Mouse (Mus musculus): ENCODE data around the gene Glis1. TPM values are rescaled to one million over a fixed set of nuclear protein-coding genes. Genes with fewer than 3 reads are reported as not detected.

Gene Glis1
- polyA plus RNA-seq, 1 experiment from 2014 or later: 1.7 TPM

DNA sequence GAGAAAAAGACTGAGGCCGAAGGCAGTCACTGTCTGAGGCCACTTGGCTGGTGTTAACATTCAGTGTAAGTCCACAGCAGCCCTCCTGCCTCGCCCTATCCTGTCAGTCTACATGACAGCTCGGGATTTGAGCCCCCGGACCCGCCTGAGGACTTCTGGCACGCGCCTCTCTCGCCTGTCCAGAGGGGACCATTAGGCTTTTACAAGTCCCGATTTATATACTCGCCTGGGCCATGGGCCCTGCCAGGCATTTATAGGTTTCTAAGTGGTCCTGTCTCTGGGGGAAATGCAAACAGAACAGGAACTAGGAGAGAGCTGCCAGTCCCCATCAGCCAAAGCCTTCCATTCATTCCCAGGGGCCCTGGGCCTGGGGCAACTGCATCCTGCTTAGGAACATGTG lies 203.9 kb downstream of the Glis1 start:
- 76% methylated on average over 10 of the region's 10 CpGs for WGBS
- Histone ChIP-seq H3K27me3 (no peaks in the 10 kb centered on the region), H3K36me3 (no peaks in the 10 kb centered on the region), H3K4me2 (no peak overlapping the region), H3K9ac (no peak overlapping the region), H3K4me3 (no peak overlapping the region), H3K27ac (no peak overlapping the region), H3K9me3 (no peaks in the 10 kb centered on the region), H3K4me1 (peaks cover 4% of the 10 kb centered on the region; the same call in 1 of the 2 replicates)
- no peak for ATAC-seq (ENCODE audit: borderline replicate concordance, extremely low read depth, low FRiP score, low TSS enrichment)

DNA sequence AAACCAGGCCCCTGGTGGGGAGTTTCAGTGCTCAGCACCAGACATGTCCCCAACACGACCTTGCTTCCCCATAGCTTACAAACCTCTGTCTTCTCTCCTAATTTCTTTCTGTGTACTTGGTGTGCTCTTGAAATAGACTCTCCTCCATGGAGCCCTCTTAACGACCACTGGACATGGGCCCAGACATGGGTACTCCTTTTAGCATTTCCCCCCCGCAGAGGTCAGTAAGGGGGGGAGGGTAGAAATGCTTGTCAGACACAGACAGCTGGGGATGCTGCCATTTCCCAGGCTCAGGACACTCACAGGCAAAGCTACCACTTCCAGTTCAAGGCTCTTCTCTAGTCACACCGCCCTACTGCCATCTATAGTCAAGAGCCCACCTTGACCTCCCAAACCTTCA lies 207.2 kb downstream of the Glis1 start:
- Histone ChIP-seq H3K4me2 (no peak overlapping the region), H3K4me1 (peaks cover 4% of the 10 kb centered on the region; the same call in 1 of the 2 replicates), H3K9ac (no peak overlapping the region), H3K9me3 (no peaks in the 10 kb centered on the region), H3K36me3 (no peaks in the 10 kb centered on the region), H3K27me3 (no peaks in the 10 kb centered on the region), H3K4me3 (no peak overlapping the region), H3K27ac (no peak overlapping the region)
- 52% methylated on average over 4 of the region's 4 CpGs for WGBS
- no peak for ATAC-seq (ENCODE audit: borderline replicate concordance, extremely low read depth, low FRiP score, low TSS enrichment)

GRCm38 (mm10) chr4:107648959-107649485 lies 214.6 kb downstream of the Glis1 start:
- no peaks in the 10 kb centered on the region for H3K36me3 ChIP-seq
- no peak overlapping the region for H3K27ac ChIP-seq
- peak; percentile 62 for ATAC-seq (ENCODE audit: borderline replicate concordance, extremely low read depth, low FRiP score, low TSS enrichment)
- no peaks in the 10 kb centered on the region for H3K4me1 ChIP-seq
- H3K9ac ChIP-seq: no peak overlapping the region
- H3K27me3 ChIP-seq: no peaks in the 10 kb centered on the region
- H3K9me3 ChIP-seq: no peaks in the 10 kb centered on the region
- no peak overlapping the region for H3K4me3 ChIP-seq
- WGBS: 40% methylated on average over 5 of the region's 5 CpGs
- no peak overlapping the region for H3K4me2 ChIP-seq

GRCm38 (mm10) chr4:107651021-107651496 lies 216.7 kb downstream of the Glis1 start:
- WGBS: 26% methylated on average over 12 of the region's 12 CpGs
- Histone ChIP-seq H3K4me3 (no peak overlapping the region), H3K4me1 (no peaks in the 10 kb centered on the region), H3K27ac (no peak overlapping the region), H3K9ac (no peak overlapping the region), H3K4me2 (no peak overlapping the region), H3K27me3 (no peaks in the 10 kb centered on the region), H3K9me3 (no peaks in the 10 kb centered on the region), H3K36me3 (no peaks in the 10 kb centered on the region)
- no peak for ATAC-seq (ENCODE audit: borderline replicate concordance, extremely low read depth, low FRiP score, low TSS enrichment)

DNA sequence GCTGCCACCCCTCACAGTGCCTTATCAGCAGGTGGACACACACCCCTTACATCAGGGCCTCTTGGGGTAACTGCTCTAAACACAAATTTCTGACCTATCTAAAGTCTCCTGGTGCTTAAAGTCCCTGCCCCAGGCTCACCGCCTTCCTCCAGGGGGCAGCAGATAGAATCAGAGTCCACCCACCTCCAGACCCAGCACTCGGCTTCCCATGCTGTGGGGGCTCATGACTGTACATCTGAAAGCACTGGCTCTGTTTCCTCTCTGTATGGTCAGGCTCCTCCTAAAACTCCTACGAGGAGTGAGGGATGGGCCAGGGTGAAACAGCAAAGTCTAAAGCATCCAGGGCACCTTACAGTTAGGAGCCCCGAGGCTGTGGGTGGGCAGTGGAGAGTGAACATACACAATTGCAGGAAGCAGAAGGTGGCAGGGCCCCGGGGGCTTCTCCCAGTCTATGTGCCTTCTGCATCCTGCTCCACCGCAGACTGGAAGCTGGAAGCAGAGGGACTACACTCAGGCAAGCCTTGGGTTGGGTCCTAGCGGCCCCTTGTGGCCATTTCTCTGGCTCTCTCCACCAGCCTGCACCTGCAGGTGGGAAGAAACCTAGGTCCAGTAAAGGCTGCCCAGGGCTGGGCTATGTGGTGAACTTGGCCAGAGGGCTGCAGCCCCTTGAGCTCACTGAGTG lies 218.3 kb downstream of the Glis1 start:
- peak; percentile 69 for ATAC-seq (ENCODE audit: borderline replicate concordance, extremely low read depth, low FRiP score, low TSS enrichment)
- Histone ChIP-seq H3K27ac (no peak overlapping the region), H3K9me3 (no peaks in the 10 kb centered on the region), H3K27me3 (no peaks in the 10 kb centered on the region), H3K9ac (no peak overlapping the region), H3K4me1 (no peaks in the 10 kb centered on the region), H3K4me2 (no peak overlapping the region; the same call in 1 of the 2 replicates), H3K4me3 (no peak overlapping the region), H3K36me3 (no peaks in the 10 kb centered on the region)
- 10% methylated on average over 7 of the region's 7 CpGs for WGBS

GRCm38 (mm10) chr4:107653280-107653643 lies 218.9 kb downstream of the Glis1 start:
- H3K9me3 ChIP-seq: no peaks in the 10 kb centered on the region
- no peaks in the 10 kb centered on the region for H3K4me1 ChIP-seq
- ATAC-seq (ENCODE audit: borderline replicate concordance, extremely low read depth, low FRiP score, low TSS enrichment): no peak
- H3K4me3 ChIP-seq: no peak overlapping the region
- WGBS: 61% methylated on average over 5 of the region's 5 CpGs
- H3K27me3 ChIP-seq: no peaks in the 10 kb centered on the region
- no peak overlapping the region for H3K4me2 ChIP-seq
- H3K9ac ChIP-seq: no peak overlapping the region
- H3K27ac ChIP-seq: no peak overlapping the region
- no peaks in the 10 kb centered on the region for H3K36me3 ChIP-seq

DNA sequence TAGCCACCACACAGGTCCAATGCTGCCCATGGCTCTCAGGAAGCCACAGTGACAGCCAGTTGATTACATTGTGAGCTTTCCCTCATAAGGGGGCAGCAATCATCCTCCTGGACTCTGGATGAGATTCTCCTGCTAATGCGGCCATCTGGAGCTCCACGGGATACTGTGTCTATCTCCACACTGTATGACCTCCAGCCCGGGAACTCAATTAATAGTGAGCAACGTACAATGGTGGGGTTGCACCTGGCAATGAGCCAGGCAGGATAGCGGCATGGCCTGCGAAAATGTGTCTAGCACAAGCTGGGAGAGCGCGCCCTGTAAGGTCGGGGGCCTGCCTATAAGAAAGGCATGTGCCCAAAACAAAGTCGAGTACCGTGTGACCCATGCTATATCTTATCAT lies 226.3 kb downstream of the Glis1 start:
- no peak overlapping the region for H3K4me3 ChIP-seq
- H3K9ac ChIP-seq: no peak overlapping the region
- H3K9me3 ChIP-seq: no peaks in the 10 kb centered on the region
- WGBS: 75% methylated on average over 11 of the region's 11 CpGs
- ATAC-seq (ENCODE audit: borderline replicate concordance, extremely low read depth, low FRiP score, low TSS enrichment): no peak
- no peaks in the 10 kb centered on the region for H3K4me1 ChIP-seq
- no peak overlapping the region for H3K27ac ChIP-seq
- no peaks in the 10 kb centered on the region for H3K36me3 ChIP-seq
- no peak overlapping the region for H3K4me2 ChIP-seq
- H3K27me3 ChIP-seq: no peaks in the 10 kb centered on the region

- no peaks in the 10 kb centered on the region for H3K4me1 ChIP-seq
- no peak overlapping the region for H3K4me3 ChIP-seq
- 80% methylated on average over 2 of the region's 2 CpGs for WGBS
- ATAC-seq (ENCODE audit: borderline replicate concordance, extremely low read depth, low FRiP score, low TSS enrichment): no peak
- H3K9ac ChIP-seq: no peak overlapping the region
- no peaks in the 10 kb centered on the region for H3K9me3 ChIP-seq
- H3K27ac ChIP-seq: no peak overlapping the region
- H3K36me3 ChIP-seq: no peaks in the 10 kb centered on the region
- H3K27me3 ChIP-seq: peaks cover 23% of the 10 kb centered on the region
- no peak overlapping the region for H3K4me2 ChIP-seq
Measured at GRCm38 (mm10) chr4:107668514-107668913, 234.1 kb downstream of the Glis1 start.

GRCm38 (mm10) chr4:107670731-107671130 lies 236.3 kb downstream of the Glis1 start:
- Histone ChIP-seq H3K4me1 (peaks cover 4% of the 10 kb centered on the region; the same call in 1 of the 2 replicates), H3K27ac (no peak overlapping the region), H3K4me3 (no peak overlapping the region), H3K27me3 (peaks cover 27% of the 10 kb centered on the region), H3K9ac (no peak overlapping the region), H3K36me3 (no peaks in the 10 kb centered on the region), H3K4me2 (no peak overlapping the region), H3K9me3 (no peaks in the 10 kb centered on the region)
- WGBS: 75% methylated on average over 5 of the region's 5 CpGs
- no peak for ATAC-seq (ENCODE audit: borderline replicate concordance, extremely low read depth, low FRiP score, low TSS enrichment)

- Histone ChIP-seq H3K27ac (no peak overlapping the region), H3K4me3 (no peak overlapping the region), H3K9me3 (no peaks in the 10 kb centered on the region), H3K4me2 (no peak overlapping the region), H3K27me3 (peaks cover 27% of the 10 kb centered on the region), H3K36me3 (no peaks in the 10 kb centered on the region), H3K4me1 (peaks cover 4% of the 10 kb centered on the region; the same call in 1 of the 2 replicates), H3K9ac (no peak overlapping the region)
- peak; percentile 81 for ATAC-seq (ENCODE audit: borderline replicate concordance, extremely low read depth, low FRiP score, low TSS enrichment)
- 19% methylated on average over 23 of the region's 23 CpGs for WGBS
Measured at GRCm38 (mm10) chr4:107673638-107674321, 239.4 kb downstream of the Glis1 start.

DNA sequence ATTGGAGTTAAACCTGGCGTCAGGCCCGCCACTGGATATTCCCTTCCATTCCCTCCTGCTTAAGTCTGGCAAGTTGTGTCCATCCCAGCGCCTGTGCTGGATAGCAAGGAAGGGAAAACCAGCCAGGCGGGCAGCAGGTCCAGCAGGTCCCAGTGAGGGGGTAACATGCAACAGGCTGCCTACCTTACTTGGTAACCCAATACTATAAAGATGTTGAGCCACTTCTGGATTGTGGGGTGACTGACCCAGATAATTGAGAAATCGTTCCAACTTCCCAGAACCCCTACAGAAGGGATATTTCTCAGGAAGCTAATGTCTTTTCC lies 239.9 kb downstream of the Glis1 start:
- Histone ChIP-seq H3K9ac (no peak overlapping the region), H3K4me3 (no peak overlapping the region), H3K4me2 (no peak overlapping the region), H3K36me3 (no peaks in the 10 kb centered on the region), H3K4me1 (peaks cover 4% of the 10 kb centered on the region; the same call in 1 of the 2 replicates), H3K9me3 (no peaks in the 10 kb centered on the region), H3K27ac (no peak overlapping the region), H3K27me3 (peaks cover 27% of the 10 kb centered on the region)
- WGBS: 19% methylated on average over 5 of the region's 5 CpGs
- ATAC-seq (ENCODE audit: borderline replicate concordance, extremely low read depth, low FRiP score, low TSS enrichment): no peak; the same call in 1 of the 2 replicates

DNA sequence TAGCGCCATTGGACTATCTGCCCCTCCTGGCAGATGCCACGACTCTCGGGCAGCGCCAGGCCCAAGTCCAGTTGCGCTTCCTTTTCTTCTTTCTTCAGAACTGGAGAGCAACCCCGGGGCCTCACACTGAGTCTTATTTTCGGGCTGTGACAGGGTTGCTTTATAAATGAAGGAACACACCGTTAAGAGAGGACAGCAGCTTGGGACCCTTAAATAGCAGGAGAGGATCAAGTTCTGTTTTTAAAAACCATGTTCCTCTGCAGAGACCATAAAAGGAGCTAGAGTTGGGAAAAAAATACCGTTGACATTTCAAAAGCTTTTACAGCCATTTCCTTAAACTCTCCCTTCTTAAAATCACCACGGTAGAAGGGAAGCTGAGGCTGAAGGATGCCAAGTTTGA lies 241.3 kb downstream of the Glis1 start:
- Histone ChIP-seq H3K9ac (no peak overlapping the region), H3K9me3 (no peaks in the 10 kb centered on the region), H3K4me2 (no peak overlapping the region), H3K4me1 (peaks cover 4% of the 10 kb centered on the region; the same call in 1 of the 2 replicates), H3K27me3 (peaks cover 27% of the 10 kb centered on the region), H3K27ac (no peak overlapping the region), H3K4me3 (no peak overlapping the region), H3K36me3 (no peaks in the 10 kb centered on the region)
- ATAC-seq (ENCODE audit: borderline replicate concordance, extremely low read depth, low FRiP score, low TSS enrichment): no peak
- WGBS: 65% methylated on average over 10 of the region's 10 CpGs

Measured in lung, embryonic 15.5 days (tissue).